Mouse (Mus musculus) lung, adult 18-20 months (tissue): ENCODE results near the gene Grik3.
"Not testable (repeated sequence)": the region's sequence is repeated elsewhere in the genome, so short reads cannot be mapped to it uniquely, and the experiment has no call there.

ENCODE experiments used
- DNase-seq, 2 experiments: peaks; one replicate each; pipeline ENCODE4 v3.0.0; 2022; ENCODE audit warnings: mixed read lengths in 2 of 2

Gene Grik3

GRCm38 (mm10) chr4:125599510-125600005, 109.1 kb downstream of the Grik3 start:
- DNase-seq = no peak

GRCm38 (mm10) chr4:125600642-125601041, 110.1 kb downstream of the Grik3 start:
- DNase-seq = no peak

- DNase-seq = no peak
Observed at GRCm38 (mm10) chr4:125601301-125601700, 110.8 kb downstream of the Grik3 start.

- no peak for DNase-seq
Observed at GRCm38 (mm10) chr4:125604494-125604893, 114.0 kb downstream of the Grik3 start.

- DNase-seq = no peak
Observed at GRCm38 (mm10) chr4:125606147-125606546, 115.6 kb downstream of the Grik3 start.

- DNase-seq = no peak
Observed at GRCm38 (mm10) chr4:125607397-125608042, 117.0 kb downstream of the Grik3 start.

GRCm38 (mm10) chr4:125608896-125609295, 118.4 kb downstream of the Grik3 start:
- DNase-seq = not testable (repeated sequence)

GRCm38 (mm10) chr4:125609320-125610306, 119.1 kb downstream of the Grik3 start:
- DNase-seq = no peak

GRCm38 (mm10) chr4:125617851-125618250, 127.4 kb downstream of the Grik3 start:
- DNase-seq = no peak

GRCm38 (mm10) chr4:125618524-125619320, 128.2 kb downstream of the Grik3 start:
- DNase-seq = no peak

GRCm38 (mm10) chr4:125624885-125625678, 134.6 kb downstream of the Grik3 start:
- DNase-seq = no peak

- peak; percentile 38 to 43 for DNase-seq
Observed at GRCm38 (mm10) chr4:125629544-125629943, 139.0 kb downstream of the Grik3 start.

- peak in 1 of 2 experiments; percentile 10 for DNase-seq
Observed at GRCm38 (mm10) chr4:125635037-125635436, 144.5 kb downstream of the Grik3 start.

- DNase-seq = peak; percentile 10 to 15
Observed at GRCm38 (mm10) chr4:125636616-125637304, 146.3 kb downstream of the Grik3 start.

GRCm38 (mm10) chr4:125637364-125637763, 146.9 kb downstream of the Grik3 start:
- DNase-seq = no peak

GRCm38 (mm10) chr4:125640520-125640919, 150.0 kb downstream of the Grik3 start:
- no peak for DNase-seq

- DNase-seq = no peak
Observed at GRCm38 (mm10) chr4:125640921-125641663, 150.6 kb downstream of the Grik3 start.

- DNase-seq = no peak
Observed at GRCm38 (mm10) chr4:125644581-125645568, 154.4 kb downstream of the Grik3 start.

- DNase-seq = no peak
Observed at GRCm38 (mm10) chr4:125651676-125652246, 161.3 kb downstream of the Grik3 start.
